In genomic region chr3:87157767-87158291, GRCm38 (mm10) we compare ENCODE assay signal across 9 mouse cellular contexts. TPM values are rescaled to one million over a fixed set of nuclear protein-coding genes. Genes with fewer than 3 reads are reported as not detected.
A peak's percentile ranks its signal among the peaks of the same experiment; 100 is the strongest.
DNase-seq lines count a peak whose midpoint lies in the region; ATAC-seq and TF ChIP-seq lines count a peak whose summit lies in the region.
"Had no signal": no experiment of that assay in that cellular context is flagged by ENCODE, and none has a peak within 500 bp of the region (broad histone marks: within the 10 kb centered on the region; RNA-seq: fewer than 3 reads in every experiment).

No protein-coding gene starts in this region.

- H3K36me3 ChIP-seq in ES-Bruce4 (ENCODE audit: control insufficient read depth, insufficient read depth, low read length, poor library complexity, severe bottlenecking): no peaks in the 10 kb centered on the region
- no peaks in the 10 kb centered on the region for H3K36me3 ChIP-seq in heart, embryonic 11.5 days (ENCODE audit: control insufficient read depth, insufficient read depth, low read length)
- H3K36me3 ChIP-seq in midbrain, postnatal 0 days (ENCODE audit: insufficient read depth, low read length): no peaks in the 10 kb centered on the region
- H3K36me3 ChIP-seq: liver, embryonic 15.5 days had no signal

- 14% methylated on average over 12 of the region's 12 CpGs for WGBS in heart, embryonic 11.5 days (ENCODE audit: insufficient replicate concordance)
- 17% methylated on average over 12 of the region's 12 CpGs for WGBS in midbrain, postnatal 0 days

- ATAC-seq in heart, embryonic 11.5 days (replicated peaks; ENCODE audit: insufficient number of reproducible peaks, low FRiP score, low TSS enrichment): no peak
- no peak for ATAC-seq in midbrain, postnatal 0 days (ENCODE audit: low FRiP score)

- H3K4me2 ChIP-seq in heart, embryonic 11.5 days: peak overlapping the region; percentile 40
- H3K4me2 ChIP-seq in midbrain, postnatal 0 days (ENCODE audit: low read depth, low read length, poor library complexity, severe bottlenecking): no peak overlapping the region
- H3K4me2 ChIP-seq: liver, embryonic 15.5 days had no signal

- peaks cover 24% of the 10 kb centered on the region for H3K4me1 ChIP-seq in ES-Bruce4 (ENCODE audit: control insufficient read depth, insufficient read depth, low read length)
- H3K4me1 ChIP-seq in heart, embryonic 11.5 days (ENCODE audit: control insufficient read depth, insufficient read depth, low read length): peaks cover 72% of the 10 kb centered on the region
- peaks cover 39% of the 10 kb centered on the region for H3K4me1 ChIP-seq in midbrain, postnatal 0 days (ENCODE audit: insufficient read depth, low read length)
- H3K4me1 ChIP-seq: liver, embryonic 15.5 days had no signal

- TF ChIP-seq EP300 in ES-Bruce4 (IDR thresholded peaks at IDR 0.05; ENCODE audit: insufficient read depth, low read depth, low read length): no peak

- peak; percentile 77 for DNase-seq in embryo, embryonic 10 days (ENCODE audit: low spot score)
- peak; percentile 34 to 35 for DNase-seq in kidney, postnatal 36 days
- DNase-seq in midbrain, postnatal 0 days (ENCODE audit: low spot score): peak; percentile 31
- DNase-seq in layer of hippocampus, adult 9-11 months: no peak
- DNase-seq in frontal cortex, postnatal 25 days (ENCODE audit: low spot score in 2 of 2): no peak
- DNase-seq in cerebellum, postnatal 10 days: no peak

- no peaks in the 10 kb centered on the region for H3K9me3 ChIP-seq in ES-Bruce4 (replicated peaks; ENCODE audit: control insufficient read depth, insufficient read depth, low read length, poor library complexity, severe bottlenecking)
- H3K9me3 ChIP-seq in heart, embryonic 11.5 days (replicated peaks; ENCODE audit: control insufficient read depth, low read length): no peaks in the 10 kb centered on the region
- H3K9me3 ChIP-seq in midbrain, postnatal 0 days (ENCODE audit: low read length): no peaks in the 10 kb centered on the region
- H3K9me3 ChIP-seq: liver, embryonic 15.5 days had no signal

- peak overlapping the region; percentile 16; the same call in 1 of the 2 replicates for H3K9ac ChIP-seq in ES-Bruce4 (ENCODE audit: low read depth, poor library complexity, severe bottlenecking)
- peak overlapping the region; percentile 58 for H3K9ac ChIP-seq in heart, embryonic 11.5 days (ENCODE audit: low read depth, low read length)
- no peak overlapping the region; the same call in 1 of the 2 replicates for H3K9ac ChIP-seq in midbrain, postnatal 0 days (replicated peaks; ENCODE audit: low read length, poor library complexity, severe bottlenecking)
- H3K9ac ChIP-seq: liver, embryonic 15.5 days had no signal

- TF ChIP-seq CTCF in ES-Bruce4 (IDR thresholded peaks at IDR 0.05; ENCODE audit: low read depth, low read length): no peak
- no peak for TF ChIP-seq CTCF in midbrain, postnatal 0 days (IDR thresholded peaks at IDR 0.05)

- H3K4me3 ChIP-seq in ES-Bruce4 (ENCODE audit: low read depth, low read length): no peak overlapping the region
- H3K4me3 ChIP-seq in heart, embryonic 11.5 days (ENCODE audit: low read depth, low read length): no peak overlapping the region
- H3K4me3 ChIP-seq in midbrain, postnatal 0 days (ENCODE audit: low read depth, low read length): no peak overlapping the region
- H3K4me3 ChIP-seq: liver, embryonic 15.5 days had no signal

- H3K27ac ChIP-seq in ES-Bruce4 (ENCODE audit: insufficient read depth, low read length): peak overlapping the region; percentile 39; the same call in 1 of the 2 replicates
- H3K27ac ChIP-seq in heart, embryonic 11.5 days (ENCODE audit: low read depth, low read length): peak overlapping the region; percentile 92
- peak overlapping the region; percentile 43 for H3K27ac ChIP-seq in midbrain, postnatal 0 days (ENCODE audit: low read depth, low read length)
- H3K27ac ChIP-seq: liver, embryonic 15.5 days had no signal

- no peaks in the 10 kb centered on the region for H3K27me3 ChIP-seq in ES-Bruce4 (ENCODE audit: control insufficient read depth, insufficient read depth, low read length, poor library complexity, severe bottlenecking)
- no peaks in the 10 kb centered on the region for H3K27me3 ChIP-seq in heart, embryonic 11.5 days (ENCODE audit: control insufficient read depth, insufficient read depth, low read length)
- H3K27me3 ChIP-seq in midbrain, postnatal 0 days (ENCODE audit: insufficient read depth, low read length): no peaks in the 10 kb centered on the region
- H3K27me3 ChIP-seq: liver, embryonic 15.5 days had no signal

- TF ChIP-seq POLR2A in ES-Bruce4 (IDR thresholded peaks at IDR 0.05; ENCODE audit: insufficient read depth, low read length): no peak

RNA-seq across cellular contexts. Expression of gene Kirrel, which starts 16.7 kb away (rescaled TPM):
- polyA plus RNA-seq in ES-Bruce4 (2011; ENCODE audit: insufficient read depth, insufficient read length, low read depth, missing spikeins): 38.3 and 39.9 TPM in 2 replicates
- 9.9 and 12.6 TPM in 2 replicates for polyA plus RNA-seq in heart, embryonic 11.5 days (2014; fragmentation: Nextera tagmentation; extraction: Ambion mirVana)
- 11.1 and 11.3 TPM in 2 replicates for total RNA-seq in midbrain, postnatal 0 days (2014; rRNA removed)
- polyA plus RNA-seq in midbrain, postnatal 0 days (2015; fragmentation: Nextera tagmentation; extraction: Ambion mirVana): 3.3 and 4.0 TPM in 2 replicates

Comparison
In these comparisons a context has a peak if more than half of its experiments do, and no peak if none do; other contexts are left out.
1. H3K27ac ChIP-seq: peak in every context shown above with its lines; median percentile 92 in heart, embryonic 11.5 days; 43 in midbrain, postnatal 0 days; 39 in ES-Bruce4.
2. DNase-seq: peak in embryo, embryonic 10 days (single experiment), kidney, postnatal 36 days (2 of 2) and midbrain, postnatal 0 days (single experiment); none in layer of hippocampus, adult 9-11 months (single experiment), frontal cortex, postnatal 25 days (0 of 2) and cerebellum, postnatal 10 days (0 of 2).